Mouse (Mus musculus) CD4-positive, CD25-positive, alpha-beta regulatory T cell, adult 9 weeks (primary cell): ENCODE results near the gene Kif3b. TPM values are rescaled to one million over a fixed set of nuclear protein-coding genes. Genes with fewer than 3 reads are reported as not detected.

Experiments
- polyA plus RNA-seq: library from polyadenylated mRNA; unstranded; fragments of 100-300 nt; shearing (Covaris generic); gene quantifications from one replicate; pipeline ENCODE4 v1.2.1, GENCODE M21; 2017

Gene Kif3b
- polyA plus RNA-seq: 26.7 TPM

DNA sequence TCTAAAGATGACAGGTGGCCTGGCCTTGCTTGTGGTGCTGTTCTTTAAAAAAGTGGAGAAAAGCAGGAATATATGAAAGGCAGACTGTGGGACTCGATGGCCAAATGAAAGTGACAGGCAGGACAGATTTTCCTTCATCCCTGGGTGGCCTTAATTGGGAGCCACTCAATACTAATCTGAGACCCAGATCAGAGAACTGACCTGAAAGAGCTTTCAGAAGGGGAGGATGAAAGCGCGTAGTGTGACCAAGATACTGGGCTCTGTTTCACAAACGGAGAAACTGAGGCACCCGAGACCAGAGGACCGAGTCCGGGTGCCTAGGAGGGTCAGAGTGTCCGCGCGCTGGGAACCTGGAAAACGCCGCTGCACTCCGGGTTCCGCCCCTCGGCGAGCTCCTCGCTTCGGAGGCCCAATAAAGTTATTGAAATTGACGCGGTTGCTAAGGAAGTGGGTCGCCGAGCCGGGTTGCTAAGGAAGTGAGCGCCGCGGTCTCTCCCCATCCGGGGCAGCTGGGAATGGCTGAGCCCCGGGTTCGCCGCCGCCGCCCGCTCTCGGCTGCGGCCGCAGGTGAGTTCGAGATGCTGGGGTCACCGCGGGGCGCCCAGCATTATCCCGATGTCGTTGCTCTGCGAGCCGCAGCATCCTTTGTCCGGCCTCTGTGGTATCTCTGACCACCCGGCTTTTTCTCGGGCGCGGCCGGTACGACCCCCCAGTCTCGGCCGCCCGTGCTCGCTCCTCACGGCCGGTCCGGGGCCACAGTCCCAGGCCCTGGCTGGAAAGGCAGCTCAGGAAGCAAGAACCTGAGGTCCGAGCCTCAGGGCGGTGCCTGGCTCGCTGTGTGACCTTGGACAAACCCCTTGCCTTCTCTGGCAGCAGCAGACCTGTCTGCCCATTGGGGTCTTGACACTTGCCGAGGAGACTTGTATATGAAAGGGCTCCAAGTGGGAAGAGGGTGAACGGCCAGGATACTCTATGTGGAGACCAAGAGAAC lies at the start of gene Kif3b:
Gene Kif3b, plus strand, starts transcription at position 476 of the 991 bp plus-strand sequence.

GRCm38 (mm10) chr2:153345454-153346220 lies 54.4 kb downstream of the Kif3b start, which contains the start of gene Asxl1:
Gene Asxl1 (plus strand): TSS chr2:153345829.

Other genes starting within 250 kb of the Kif3b start
- gene Ccm2l, start 225.5 kb upstream of the Kif3b start, polyA plus RNA-seq: not detected
- gene Hck, start 182.9 kb upstream of the Kif3b start, polyA plus RNA-seq: 0.77 TPM
- gene Tm9sf4, start 130.1 kb upstream of the Kif3b start, polyA plus RNA-seq: 71.9 TPM
- 41.5 TPM for gene Tspyl3, start 66.0 kb upstream of the Kif3b start, polyA plus RNA-seq
- 13.7 TPM for gene Plagl2, start 50.0 kb upstream of the Kif3b start, polyA plus RNA-seq
- 23.5 TPM for gene Pofut1, start 49.9 kb upstream of the Kif3b start, polyA plus RNA-seq
- gene Asxl1, start 54.4 kb downstream of the Kif3b start, polyA plus RNA-seq: 14.9 TPM
- gene 4930404H24Rik, start 201.4 kb downstream of the Kif3b start, polyA plus RNA-seq: not detected
- gene Nol4l, start 238.6 kb downstream of the Kif3b start, polyA plus RNA-seq: 4.4 TPM